Mouse (Mus musculus): ENCODE data around the gene Tox3.

The Tox3 gene

GRCm38 (mm10) chr8:90241461-90241860 is 106.7 kb downstream of the Tox3 start:
- no peak for DNase-seq (ENCODE audit: low spot score)

- no peak for DNase-seq (ENCODE audit: low spot score)
Measured at GRCm38 (mm10) chr8:90232501-90232900, 115.6 kb downstream of the Tox3 start.

- no peak for DNase-seq (ENCODE audit: low spot score)
Measured at GRCm38 (mm10) chr8:90224172-90224571, 124.0 kb downstream of the Tox3 start.

- DNase-seq (ENCODE audit: low spot score) = no peak
Measured at GRCm38 (mm10) chr8:90209105-90210037, 138.8 kb downstream of the Tox3 start.

Measured in urinary bladder, postnatal 10 days (tissue).